Mouse (Mus musculus): ENCODE results near the gene Zfp672. TPM values are rescaled to one million over a fixed set of nuclear protein-coding genes. Genes with fewer than 3 reads are reported as not detected.

Gene Zfp672
- polyA plus RNA-seq, 1 experiment from 2014 or later = 50.6 TPM

DNA sequence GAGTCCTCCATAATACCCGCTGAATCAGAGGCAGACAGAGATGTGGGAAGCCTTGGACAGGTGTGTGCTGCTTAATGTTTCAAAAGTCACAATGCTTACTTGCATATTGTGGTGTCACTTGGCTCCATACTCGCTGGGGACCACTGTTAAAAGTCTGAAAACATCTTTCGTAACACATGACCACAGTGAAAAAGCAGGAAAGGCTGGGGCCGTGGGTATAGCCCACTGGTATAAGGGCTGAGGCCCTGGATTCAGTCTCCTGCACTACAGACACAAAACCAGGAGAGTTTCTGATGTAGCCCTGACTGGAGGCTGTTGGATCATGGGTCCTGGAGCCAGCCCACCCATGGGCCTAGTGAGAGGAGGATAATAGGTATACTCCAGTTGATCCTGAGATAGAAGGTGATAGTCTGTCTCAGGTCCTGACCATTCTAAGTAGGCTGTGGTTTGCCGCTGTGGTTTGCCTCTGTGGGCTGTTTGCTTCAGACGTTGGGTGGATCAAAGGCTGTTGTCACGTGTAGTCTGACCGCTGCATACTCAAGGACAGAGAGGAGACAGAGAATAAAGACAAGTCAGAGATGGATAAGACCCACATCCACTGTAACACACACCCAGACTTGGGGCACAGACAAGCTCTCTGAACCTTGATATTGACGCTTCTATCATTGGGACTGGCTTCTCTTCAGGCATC lies 40.0 kb downstream of the Zfp672 start:
- 51% methylated on average over 9 of the region's 9 CpGs for WGBS
- ATAC-seq (replicated peaks; ENCODE audit: low FRiP score) = no peak
- DNase-seq (ENCODE audit: low spot score) = no peak

DNA sequence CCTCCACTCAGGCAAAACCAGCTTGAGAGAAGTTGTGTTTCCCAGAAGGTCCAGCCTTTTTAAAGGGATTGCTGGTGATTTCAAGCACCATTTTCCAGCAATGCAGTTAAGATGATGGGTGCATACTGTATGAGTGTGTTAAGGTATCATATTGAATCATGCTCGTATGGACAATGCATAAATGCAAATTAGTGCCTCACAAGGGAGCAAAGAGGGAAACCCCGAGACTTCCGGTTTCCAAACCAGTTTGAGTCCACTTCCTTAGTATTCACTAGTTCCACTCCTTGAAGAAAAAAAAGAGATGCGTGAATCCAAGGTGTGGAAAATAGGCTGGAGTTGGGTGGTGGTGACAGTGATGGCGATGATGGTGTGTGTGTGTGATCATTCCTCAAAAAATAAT lies 47.6 kb downstream of the Zfp672 start:
- WGBS = 80% methylated on average over 5 of the region's 5 CpGs
- Histone ChIP-seq H3K9ac (ENCODE audit: low read depth, low read length) (no peak overlapping the region), H3K36me3 (ENCODE audit: control insufficient read depth, insufficient read depth, low read length) (no peaks in the 10 kb centered on the region), H3K4me1 (replicated peaks; ENCODE audit: control insufficient read depth, insufficient read depth, low read length) (no peaks in the 10 kb centered on the region), H3K4me2 (no peak overlapping the region), H3K27ac (ENCODE audit: low read depth, low read length) (no peak overlapping the region), H3K27me3 (replicated peaks; ENCODE audit: control insufficient read depth, insufficient read depth, low read length) (0 out of 2 replicates have a peak, but pooled peaks cover 3% of the 10 kb centered on the region), H3K4me3 (ENCODE audit: low read depth, low read length) (no peak overlapping the region), H3K9me3 (ENCODE audit: control insufficient read depth, low read length) (no peaks in the 10 kb centered on the region)
- DNase-seq (ENCODE audit: low spot score) (no peak), ATAC-seq (replicated peaks; ENCODE audit: low FRiP score) (no peak)

More for the DNA sequence above, 40.0 kb downstream of the Zfp672 start:
- H3K36me3 ChIP-seq (ENCODE audit: control insufficient read depth, insufficient read depth, low read length) = no peaks in the 10 kb centered on the region
- no peak overlapping the region for H3K4me2 ChIP-seq
- no peaks in the 10 kb centered on the region for H3K4me1 ChIP-seq (replicated peaks; ENCODE audit: control insufficient read depth, insufficient read depth, low read length)
- no peak overlapping the region for H3K9ac ChIP-seq (ENCODE audit: low read depth, low read length)
- H3K27me3 ChIP-seq (replicated peaks; ENCODE audit: control insufficient read depth, insufficient read depth, low read length) = no peaks in the 10 kb centered on the region
- no peak overlapping the region for H3K4me3 ChIP-seq (ENCODE audit: low read depth, low read length)
- H3K9me3 ChIP-seq (ENCODE audit: control insufficient read depth, low read length) = no peaks in the 10 kb centered on the region
- no peak overlapping the region for H3K27ac ChIP-seq (ENCODE audit: low read depth, low read length)

DNA sequence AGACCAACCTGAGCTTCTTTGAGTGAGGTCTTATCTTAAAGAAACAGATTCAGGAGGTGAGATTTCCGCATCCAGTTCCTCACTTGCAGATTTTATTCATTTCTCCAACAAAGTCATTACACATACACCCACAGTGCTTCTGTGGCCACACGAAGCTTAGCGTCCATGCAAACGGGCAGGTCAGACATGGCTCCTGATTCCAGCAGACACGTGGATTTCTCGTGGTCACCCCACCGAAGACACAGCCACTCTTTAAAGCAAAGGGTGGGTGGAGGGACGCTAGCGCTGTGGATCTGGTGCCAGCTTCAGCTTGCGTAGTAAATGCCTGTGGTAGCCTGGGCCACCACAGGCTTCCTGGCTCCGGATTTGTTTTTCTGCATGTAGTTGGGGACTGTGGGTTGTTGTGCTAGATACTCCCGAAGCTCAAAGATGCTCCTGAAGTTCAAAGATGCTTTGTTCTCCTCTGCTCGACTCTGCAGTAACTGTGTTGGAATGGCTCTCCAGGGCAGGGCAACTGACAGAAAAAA lies 48.1 kb downstream of the Zfp672 start:
- no peaks in the 10 kb centered on the region for H3K4me1 ChIP-seq (replicated peaks; ENCODE audit: control insufficient read depth, insufficient read depth, low read length)
- no peak overlapping the region for H3K9ac ChIP-seq (ENCODE audit: low read depth, low read length)
- H3K36me3 ChIP-seq (ENCODE audit: control insufficient read depth, insufficient read depth, low read length) = no peaks in the 10 kb centered on the region
- 0 out of 2 replicates have a peak, but pooled peaks cover 3% of the 10 kb centered on the region for H3K27me3 ChIP-seq (replicated peaks; ENCODE audit: control insufficient read depth, insufficient read depth, low read length)
- no peak for DNase-seq (ENCODE audit: low spot score)
- no peaks in the 10 kb centered on the region for H3K9me3 ChIP-seq (ENCODE audit: control insufficient read depth, low read length)
- H3K4me2 ChIP-seq = no peak overlapping the region
- H3K27ac ChIP-seq (ENCODE audit: low read depth, low read length) = no peak overlapping the region
- WGBS = 80% methylated on average over 13 of the region's 13 CpGs
- ATAC-seq (replicated peaks; ENCODE audit: low FRiP score) = no peak
- no peak overlapping the region for H3K4me3 ChIP-seq (ENCODE audit: low read depth, low read length)

DNA sequence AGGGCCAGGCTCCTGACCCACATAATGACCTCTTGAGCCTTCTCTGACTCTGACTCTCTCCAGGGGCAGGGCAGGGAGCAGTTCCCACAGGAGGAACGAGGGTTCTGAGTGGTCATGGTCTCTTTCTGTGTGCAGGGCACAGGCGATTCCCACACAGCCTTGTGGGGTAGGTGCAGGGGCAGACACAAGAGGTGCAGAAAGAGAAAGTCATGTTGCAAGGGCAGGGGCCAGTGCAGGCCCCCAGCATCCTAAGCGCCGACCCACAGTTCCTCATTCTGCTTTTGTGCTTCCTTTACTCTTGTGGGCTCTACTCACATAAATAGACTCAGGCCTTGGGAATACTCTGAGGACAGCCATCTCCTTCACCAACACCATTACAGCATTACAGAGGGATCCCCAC lies 54.4 kb downstream of the Zfp672 start:
- 59% methylated on average over 4 of the region's 4 CpGs for WGBS
- no peaks in the 10 kb centered on the region for H3K4me1 ChIP-seq (replicated peaks; ENCODE audit: control insufficient read depth, insufficient read depth, low read length)
- H3K27ac ChIP-seq (ENCODE audit: low read depth, low read length) = no peak overlapping the region
- no peaks in the 10 kb centered on the region for H3K9me3 ChIP-seq (ENCODE audit: control insufficient read depth, low read length)
- no peaks in the 10 kb centered on the region for H3K27me3 ChIP-seq (replicated peaks; ENCODE audit: control insufficient read depth, insufficient read depth, low read length)
- H3K4me3 ChIP-seq (ENCODE audit: low read depth, low read length) = no peak overlapping the region
- ATAC-seq (replicated peaks; ENCODE audit: low FRiP score) = no peak
- H3K4me2 ChIP-seq = no peak overlapping the region
- DNase-seq (ENCODE audit: low spot score) = no peak
- H3K36me3 ChIP-seq (ENCODE audit: control insufficient read depth, insufficient read depth, low read length) = no peaks in the 10 kb centered on the region
- H3K9ac ChIP-seq (ENCODE audit: low read depth, low read length) = no peak overlapping the region

DNA sequence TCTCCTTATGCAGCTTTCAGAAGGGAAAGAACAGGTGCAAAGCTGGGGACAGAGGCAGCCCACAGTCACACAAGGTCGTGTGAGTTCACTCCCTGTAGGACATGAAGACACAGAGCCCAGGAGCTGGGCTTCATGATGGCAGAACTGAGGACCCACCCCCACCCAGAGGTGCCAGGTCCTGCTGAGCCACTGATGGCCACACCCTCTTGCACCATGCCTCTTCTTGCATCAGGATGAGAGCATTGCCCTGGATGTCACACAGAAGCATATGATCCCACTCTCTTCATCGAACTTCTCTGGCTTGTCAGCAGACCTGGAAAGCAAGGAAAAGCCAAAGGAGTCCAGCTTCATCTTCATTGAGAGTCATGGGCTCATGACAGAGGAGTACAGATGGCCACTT lies 55.6 kb downstream of the Zfp672 start, which contains the start of gene 4930438A08Rik:
Gene 4930438A08Rik (plus strand): TSS at position 228 of the 400 bp plus-strand sequence.
- no peak within 1 kb of the TSS for H3K27ac ChIP-seq (ENCODE audit: low read depth, low read length)
- no peaks in the 10 kb centered on the region for H3K27me3 ChIP-seq (replicated peaks; ENCODE audit: control insufficient read depth, insufficient read depth, low read length)
- ATAC-seq (replicated peaks; ENCODE audit: low FRiP score) (no peak), DNase-seq (ENCODE audit: low spot score) (no peak)
- H3K4me1 ChIP-seq (replicated peaks; ENCODE audit: control insufficient read depth, insufficient read depth, low read length) = no peaks in the 10 kb centered on the region
- 43% methylated on average over 2 of the region's 2 CpGs for WGBS
- H3K9ac ChIP-seq (ENCODE audit: low read depth, low read length) = no peak within 1 kb of the TSS
- no peaks in the 10 kb centered on the region for H3K36me3 ChIP-seq (ENCODE audit: control insufficient read depth, insufficient read depth, low read length)
- no peak within 1 kb of the TSS for H3K4me2 ChIP-seq
- H3K4me3 ChIP-seq (ENCODE audit: low read depth, low read length) = no peak within 1 kb of the TSS
- H3K9me3 ChIP-seq (ENCODE audit: control insufficient read depth, low read length) = no peaks in the 10 kb centered on the region

DNA sequence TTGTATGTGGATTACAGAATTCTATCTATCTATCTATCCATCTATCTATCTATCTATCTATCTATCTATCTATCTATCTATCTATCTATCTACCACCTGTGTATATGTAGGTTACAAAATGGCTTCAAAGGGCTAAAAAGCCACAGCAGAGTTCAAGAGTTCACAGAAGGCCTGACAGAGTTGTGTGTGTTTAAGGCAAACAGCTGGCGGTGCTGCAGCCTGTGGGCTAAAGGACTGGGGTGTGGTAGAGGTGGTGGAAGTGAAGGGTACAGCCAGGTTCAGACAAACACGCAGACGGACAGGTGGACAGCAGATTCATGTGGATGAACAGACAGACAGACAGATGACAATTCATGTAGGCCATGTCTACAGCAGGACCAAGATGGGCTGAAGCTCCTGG lies 61.9 kb downstream of the Zfp672 start:
- H3K9ac ChIP-seq (ENCODE audit: low read depth, low read length) = no peak overlapping the region
- H3K4me1 ChIP-seq (replicated peaks; ENCODE audit: control insufficient read depth, insufficient read depth, low read length) = no peaks in the 10 kb centered on the region
- H3K4me2 ChIP-seq = no peak overlapping the region
- H3K4me3 ChIP-seq (ENCODE audit: low read depth, low read length) = no peak overlapping the region
- no peak overlapping the region for H3K27ac ChIP-seq (ENCODE audit: low read depth, low read length)
- WGBS = 78% methylated on average over 3 of the region's 3 CpGs
- H3K36me3 ChIP-seq (ENCODE audit: control insufficient read depth, insufficient read depth, low read length) = no peaks in the 10 kb centered on the region
- H3K9me3 ChIP-seq (ENCODE audit: control insufficient read depth, low read length) = no peaks in the 10 kb centered on the region
- H3K27me3 ChIP-seq (replicated peaks; ENCODE audit: control insufficient read depth, insufficient read depth, low read length) = no peaks in the 10 kb centered on the region
- ATAC-seq (replicated peaks; ENCODE audit: low FRiP score) = no peak
- no peak for DNase-seq (ENCODE audit: low spot score)

Other genes starting within 250 kb of the Zfp672 start
- not detected in 2 replicates for gene Gm12248, start 237.2 kb downstream of the Zfp672 start, polyA plus RNA-seq (2014; fragmentation: Nextera tagmentation; extraction: Ambion mirVana)
- gene Cnot8, start 226.2 kb downstream of the Zfp672 start, polyA plus RNA-seq (2014; fragmentation: Nextera tagmentation; extraction: Ambion mirVana) = 75.7 and 77.6 TPM in 2 replicates
- gene Gemin5, start 161.8 kb downstream of the Zfp672 start, polyA plus RNA-seq (2014; fragmentation: Nextera tagmentation; extraction: Ambion mirVana) = 36.6 and 41.1 TPM in 2 replicates
- gene Mrpl22, start 158.7 kb downstream of the Zfp672 start, polyA plus RNA-seq (2014; fragmentation: Nextera tagmentation; extraction: Ambion mirVana) = 178 and 190 TPM in 2 replicates
- 5.0 and 5.5 TPM in 2 replicates for gene Igtp, start 130.8 kb downstream of the Zfp672 start, polyA plus RNA-seq (2014; fragmentation: Nextera tagmentation; extraction: Ambion mirVana)
- gene Irgm2, start 130.7 kb downstream of the Zfp672 start, polyA plus RNA-seq (2014; fragmentation: Nextera tagmentation; extraction: Ambion mirVana) = 2.3 and 2.5 TPM in 2 replicates
- gene 4930438A08Rik, start 55.5 kb downstream of the Zfp672 start, polyA plus RNA-seq (2014; fragmentation: Nextera tagmentation; extraction: Ambion mirVana) = 0.30 and 0.44 TPM in 2 replicates
- gene Zfp692, start 23.3 kb downstream of the Zfp672 start, polyA plus RNA-seq (2014; fragmentation: Nextera tagmentation; extraction: Ambion mirVana) = 18.3 and 19.2 TPM in 2 replicates
- 20.5 and 25.3 TPM in 2 replicates for gene Sh3bp5l, start 385 bp upstream of the Zfp672 start, polyA plus RNA-seq (2014; fragmentation: Nextera tagmentation; extraction: Ambion mirVana)
- gene Lypd8, start 48.7 kb upstream of the Zfp672 start, polyA plus RNA-seq (2014; fragmentation: Nextera tagmentation; extraction: Ambion mirVana) = 0.14 and 0.27 TPM in 2 replicates
- not detected in 2 replicates for gene 1810065E05Rik, start 90.8 kb upstream of the Zfp672 start, polyA plus RNA-seq (2014; fragmentation: Nextera tagmentation; extraction: Ambion mirVana)
- gene Gm12253, start 102.2 kb upstream of the Zfp672 start, polyA plus RNA-seq (2014; fragmentation: Nextera tagmentation; extraction: Ambion mirVana) = not detected in 2 replicates
- gene Lypd9, start 122.6 kb upstream of the Zfp672 start, polyA plus RNA-seq (2014; fragmentation: Nextera tagmentation; extraction: Ambion mirVana) = not detected in 2 replicates
- gene Olfr30, start 131.9 kb upstream of the Zfp672 start, polyA plus RNA-seq (2014; fragmentation: Nextera tagmentation; extraction: Ambion mirVana) = not detected in 2 replicates
- not detected in 2 replicates for gene Olfr332, start 162.2 kb upstream of the Zfp672 start, polyA plus RNA-seq (2014; fragmentation: Nextera tagmentation; extraction: Ambion mirVana)
- not detected in 2 replicates for gene Olfr331, start 172.2 kb upstream of the Zfp672 start, polyA plus RNA-seq (2014; fragmentation: Nextera tagmentation; extraction: Ambion mirVana)
- not detected in 2 replicates for gene Olfr330, start 204.5 kb upstream of the Zfp672 start, polyA plus RNA-seq (2014; fragmentation: Nextera tagmentation; extraction: Ambion mirVana)
- not detected in 2 replicates for gene Olfr329-ps, start 216.1 kb upstream of the Zfp672 start, polyA plus RNA-seq (2014; fragmentation: Nextera tagmentation; extraction: Ambion mirVana)
- gene Olfr328, start 225.3 kb upstream of the Zfp672 start, polyA plus RNA-seq (2014; fragmentation: Nextera tagmentation; extraction: Ambion mirVana) = 0.05 and 0.08 TPM in 2 replicates
- gene Olfr224, start 240.2 kb upstream of the Zfp672 start, polyA plus RNA-seq (2014; fragmentation: Nextera tagmentation; extraction: Ambion mirVana) = not detected in 2 replicates
- not detected in 2 replicates for gene Olfr325, start 247.4 kb upstream of the Zfp672 start, polyA plus RNA-seq (2014; fragmentation: Nextera tagmentation; extraction: Ambion mirVana)